Mouse (Mus musculus): Measurements from ENCODE around the gene Wnt5a. TPM values are rescaled to one million over a fixed set of nuclear protein-coding genes. Genes with fewer than 3 reads are reported as not detected.

The Wnt5a gene
- polyA plus RNA-seq (2012; ENCODE audit: insufficient read depth, low replicate concordance) = 0.61 TPM in 1 of 2 replicates, not detected in the other

GRCm38 (mm10) chr14:28504101-28505050 is at the start of gene Wnt5a:
Wnt5a (plus strand) TSS chr14:28504750.
- H3K4me1 ChIP-seq = peaks cover 16% of the 10 kb centered on the region
- no peak for TF ChIP-seq GATA1 (IDR thresholded peaks at IDR 0.05; ENCODE audit: borderline replicate concordance, low read length)
- TF ChIP-seq FLI1 (IDR thresholded peaks at IDR 0.05; ENCODE audit: low read length) = no peak
- H3K27me3 ChIP-seq (replicated peaks) = peaks cover 73% of the 10 kb centered on the region
- no peaks in the 10 kb centered on the region for H3K36me3 ChIP-seq (replicated peaks; ENCODE audit: low read length)
- peak within 1 kb of the TSS; percentile 84 for H3K4me3 ChIP-seq (replicated peaks)
- H3K9me3 ChIP-seq = no peaks in the 10 kb centered on the region; the same call in 1 of the 2 replicates

- Histone ChIP-seq H3K4me1 (no peaks in the 10 kb centered on the region), H3K36me3 (replicated peaks; ENCODE audit: low read length) (no peaks in the 10 kb centered on the region), H3K27me3 (replicated peaks) (no peaks in the 10 kb centered on the region), H3K9me3 (peaks cover 26% of the 10 kb centered on the region), H3K4me3 (replicated peaks) (no peak overlapping the region)
- TF ChIP-seq FLI1 (IDR thresholded peaks at IDR 0.05; ENCODE audit: low read length) = no peak
- no peak for TF ChIP-seq GATA1 (IDR thresholded peaks at IDR 0.05; ENCODE audit: borderline replicate concordance, low read length)
Measured at GRCm38 (mm10) chr14:28456372-28457076, 48.0 kb upstream of the Wnt5a start.

- Histone ChIP-seq H3K27me3 (replicated peaks) (no peaks in the 10 kb centered on the region), H3K9me3 (peaks cover 20% of the 10 kb centered on the region)
Measured at GRCm38 (mm10) chr14:28457428-28457827, 47.1 kb upstream of the Wnt5a start.

GRCm38 (mm10) chr14:28467956-28468355 is 36.6 kb upstream of the Wnt5a start:
- Histone ChIP-seq H3K4me1 (no peaks in the 10 kb centered on the region), H3K9me3 (peaks cover 12% of the 10 kb centered on the region; the same call in 1 of the 2 replicates), H3K36me3 (replicated peaks; ENCODE audit: low read length) (no peaks in the 10 kb centered on the region), H3K27me3 (replicated peaks) (no peaks in the 10 kb centered on the region), H3K4me3 (replicated peaks) (no peak overlapping the region)
- TF ChIP-seq GATA1 (IDR thresholded peaks at IDR 0.05; ENCODE audit: borderline replicate concordance, low read length) = no peak
- TF ChIP-seq FLI1 (IDR thresholded peaks at IDR 0.05; ENCODE audit: low read length) = no peak

More at GRCm38 (mm10) chr14:28457428-28457827, 47.1 kb upstream of the Wnt5a start:
- no peaks in the 10 kb centered on the region for H3K4me1 ChIP-seq
- TF ChIP-seq FLI1 (IDR thresholded peaks at IDR 0.05; ENCODE audit: low read length) (no peak), GATA1 (IDR thresholded peaks at IDR 0.05; ENCODE audit: borderline replicate concordance, low read length) (no peak)
- no peaks in the 10 kb centered on the region for H3K36me3 ChIP-seq (replicated peaks; ENCODE audit: low read length)
- no peak overlapping the region for H3K4me3 ChIP-seq (replicated peaks)

GRCm38 (mm10) chr14:28469696-28470095 is 34.9 kb upstream of the Wnt5a start:
- no peaks in the 10 kb centered on the region for H3K36me3 ChIP-seq (replicated peaks; ENCODE audit: low read length)
- TF ChIP-seq GATA1 (IDR thresholded peaks at IDR 0.05; ENCODE audit: borderline replicate concordance, low read length) (no peak), FLI1 (IDR thresholded peaks at IDR 0.05; ENCODE audit: low read length) (no peak)
- no peaks in the 10 kb centered on the region for H3K4me1 ChIP-seq
- peaks cover 14% of the 10 kb centered on the region; the same call in 1 of the 2 replicates for H3K9me3 ChIP-seq
- no peak overlapping the region for H3K4me3 ChIP-seq (replicated peaks)
- H3K27me3 ChIP-seq (replicated peaks) = no peaks in the 10 kb centered on the region

- peaks cover 18% of the 10 kb centered on the region; the same call in 1 of the 2 replicates for H3K9me3 ChIP-seq
- no peaks in the 10 kb centered on the region for H3K36me3 ChIP-seq (replicated peaks; ENCODE audit: low read length)
- H3K27me3 ChIP-seq (replicated peaks) = no peaks in the 10 kb centered on the region
- H3K4me3 ChIP-seq (replicated peaks) = no peak overlapping the region
- no peak for TF ChIP-seq FLI1 (IDR thresholded peaks at IDR 0.05; ENCODE audit: low read length)
- TF ChIP-seq GATA1 (IDR thresholded peaks at IDR 0.05; ENCODE audit: borderline replicate concordance, low read length) = no peak
- no peaks in the 10 kb centered on the region for H3K4me1 ChIP-seq
Measured at GRCm38 (mm10) chr14:28470212-28470611, 34.3 kb upstream of the Wnt5a start.

GRCm38 (mm10) chr14:28475012-28475411 is 29.5 kb upstream of the Wnt5a start:
- peaks cover 11% of the 10 kb centered on the region; the same call in 1 of the 2 replicates for H3K9me3 ChIP-seq
- no peak overlapping the region for H3K4me3 ChIP-seq (replicated peaks)
- TF ChIP-seq FLI1 (IDR thresholded peaks at IDR 0.05; ENCODE audit: low read length) = no peak
- TF ChIP-seq GATA1 (IDR thresholded peaks at IDR 0.05; ENCODE audit: borderline replicate concordance, low read length) = no peak
- no peaks in the 10 kb centered on the region for H3K4me1 ChIP-seq
- no peaks in the 10 kb centered on the region for H3K36me3 ChIP-seq (replicated peaks; ENCODE audit: low read length)
- no peaks in the 10 kb centered on the region for H3K27me3 ChIP-seq (replicated peaks)

GRCm38 (mm10) chr14:28475421-28475820 is 29.1 kb upstream of the Wnt5a start:
- H3K36me3 ChIP-seq (replicated peaks; ENCODE audit: low read length) = no peaks in the 10 kb centered on the region
- no peak for TF ChIP-seq FLI1 (IDR thresholded peaks at IDR 0.05; ENCODE audit: low read length)
- TF ChIP-seq GATA1 (IDR thresholded peaks at IDR 0.05; ENCODE audit: borderline replicate concordance, low read length) = no peak
- no peaks in the 10 kb centered on the region for H3K27me3 ChIP-seq (replicated peaks)
- no peak overlapping the region for H3K4me3 ChIP-seq (replicated peaks)
- H3K4me1 ChIP-seq = no peaks in the 10 kb centered on the region
- peaks cover 11% of the 10 kb centered on the region; the same call in 1 of the 2 replicates for H3K9me3 ChIP-seq

- H3K9me3 ChIP-seq = peaks cover 9% of the 10 kb centered on the region; the same call in 1 of the 2 replicates
- H3K4me1 ChIP-seq = no peaks in the 10 kb centered on the region
- no peaks in the 10 kb centered on the region for H3K36me3 ChIP-seq (replicated peaks; ENCODE audit: low read length)
- no peaks in the 10 kb centered on the region for H3K27me3 ChIP-seq (replicated peaks)
- no peak for TF ChIP-seq GATA1 (IDR thresholded peaks at IDR 0.05; ENCODE audit: borderline replicate concordance, low read length)
- TF ChIP-seq FLI1 (IDR thresholded peaks at IDR 0.05; ENCODE audit: low read length) = no peak
- H3K4me3 ChIP-seq (replicated peaks) = no peak overlapping the region
Measured at GRCm38 (mm10) chr14:28476746-28477145, 27.8 kb upstream of the Wnt5a start.
